8 mouse cellular contexts compared by ENCODE assay signal in the genomic region with DNA sequence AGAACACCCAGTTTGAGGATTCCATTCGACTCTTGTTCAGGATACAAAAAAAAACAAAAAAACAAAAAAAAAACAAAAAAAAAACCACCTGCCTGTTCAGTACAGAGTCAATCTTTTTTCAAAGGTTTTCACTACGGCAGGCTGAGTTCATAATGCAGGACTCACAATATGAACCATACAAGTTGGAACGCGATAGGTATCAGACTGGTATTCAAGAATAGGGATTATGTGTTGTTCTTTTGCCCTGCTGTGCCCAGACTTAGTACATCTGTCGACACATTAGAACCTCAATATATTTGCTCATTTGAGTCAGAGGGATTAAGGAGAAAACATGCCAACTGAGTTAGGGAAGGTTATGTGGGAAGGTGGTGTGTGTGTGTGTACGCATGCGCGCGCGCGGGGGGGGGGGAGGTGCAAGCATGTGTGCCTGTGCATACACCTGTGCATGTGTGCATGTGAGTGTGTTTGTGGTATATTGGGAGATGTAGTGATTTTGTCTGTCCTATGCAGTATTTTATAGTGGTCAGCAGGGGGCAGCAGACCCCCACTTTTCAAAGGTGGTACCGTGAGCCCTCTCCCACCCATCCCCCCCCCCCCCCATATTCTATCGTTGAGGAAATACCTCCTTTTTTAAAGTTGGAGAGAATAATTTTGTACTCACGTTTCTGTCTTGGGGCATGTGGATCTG. TPM values are rescaled to one million over a fixed set of nuclear protein-coding genes. Genes with fewer than 3 reads are reported as not detected.
A peak's percentile ranks its signal among the peaks of the same experiment; 100 is the strongest.
DNase-seq lines count a peak whose midpoint lies in the region; ATAC-seq and TF ChIP-seq lines count a peak whose summit lies in the region.
"Had no signal": no experiment of that assay in that cellular context is flagged by ENCODE, and none has a peak within 500 bp of the region (broad histone marks: within the 10 kb centered on the region; RNA-seq: fewer than 3 reads in every experiment).

No protein-coding gene starts in this region.

- H3K4me3 ChIP-seq in kidney, postnatal 0 days (replicated peaks; ENCODE audit: low read depth, low read length), result no peak overlapping the region
- H3K4me3 ChIP-seq in E14TG2a.4 (replicated peaks; ENCODE audit: low read length), result no peak overlapping the region
- no peak overlapping the region for H3K4me3 ChIP-seq in bone marrow, adult 2 months (replicated peaks; ENCODE audit: control insufficient read depth, low read depth, low read length)
- no peak overlapping the region for H3K4me3 ChIP-seq in midbrain, embryonic 12.5 days

- no peak for TF ChIP-seq POLR2A in bone marrow, adult 2 months (IDR thresholded peaks at IDR 0.05; ENCODE audit: borderline replicate concordance, control insufficient read depth, low read depth, low read length)

- peak; percentile 33 for DNase-seq in kidney, postnatal 0 days (ENCODE audit: low spot score)
- no peak for DNase-seq in kidney, postnatal 14 days
- no peak for DNase-seq in frontal cortex, postnatal 14 days (ENCODE audit: low spot score in 2 of 2)
- DNase-seq: kidney, adult 9 months had no signal

- no peaks in the 10 kb centered on the region for H3K27me3 ChIP-seq in kidney, postnatal 0 days (ENCODE audit: insufficient read depth, low read length)
- H3K27me3 ChIP-seq in E14TG2a.4 (ENCODE audit: insufficient read depth, low read length), result no peaks in the 10 kb centered on the region
- no peaks in the 10 kb centered on the region for H3K27me3 ChIP-seq in midbrain, embryonic 12.5 days

- TF ChIP-seq CTCF in kidney, postnatal 0 days (IDR thresholded peaks at IDR 0.05; ENCODE audit: low read depth), result peak; percentile 62
- peak; percentile 14; the same call in 1 of the 2 replicates for TF ChIP-seq CTCF in E14TG2a.4 (conservative IDR thresholded peaks at IDR 0.05; ENCODE audit: low read length)
- TF ChIP-seq CTCF in bone marrow, adult 2 months (IDR thresholded peaks at IDR 0.05; ENCODE audit: control insufficient read depth, insufficient read depth, low read length), result peak; percentile 17; the same call in 1 of the 2 replicates

- no peaks in the 10 kb centered on the region for H3K36me3 ChIP-seq in kidney, postnatal 0 days (ENCODE audit: insufficient read depth, low read length)
- H3K36me3 ChIP-seq in E14TG2a.4 (ENCODE audit: insufficient read depth, low read length), result no peaks in the 10 kb centered on the region
- H3K36me3 ChIP-seq in midbrain, embryonic 12.5 days, result peaks cover 12% of the 10 kb centered on the region

- ATAC-seq in kidney, postnatal 0 days (replicated peaks; ENCODE audit: low FRiP score, low read depth), result no peak
- peak; percentile 62; the same call in 1 of the 2 replicates for ATAC-seq in midbrain, embryonic 12.5 days (ENCODE audit: low FRiP score, low read depth)
- ATAC-seq in monocyte, adult 5-6 weeks (replicated peaks; ENCODE audit: insufficient number of reproducible peaks, low FRiP score, low TSS enrichment, poor library complexity, severe bottlenecking), result no peak

- no peak overlapping the region for H3K9ac ChIP-seq in kidney, postnatal 0 days (ENCODE audit: low read depth, low read length)
- H3K9ac ChIP-seq in midbrain, embryonic 12.5 days (replicated peaks), result no peak overlapping the region

- H3K4me1 ChIP-seq in kidney, postnatal 0 days (replicated peaks; ENCODE audit: insufficient read depth, low read length), result no peaks in the 10 kb centered on the region
- H3K4me1 ChIP-seq in E14TG2a.4 (replicated peaks; ENCODE audit: low read depth, low read length), result no peaks in the 10 kb centered on the region
- no peaks in the 10 kb centered on the region for H3K4me1 ChIP-seq in bone marrow, adult 2 months (ENCODE audit: control insufficient read depth, insufficient read depth, low read length)
- H3K4me1 ChIP-seq in midbrain, embryonic 12.5 days, result peaks cover 7% of the 10 kb centered on the region; the same call in 1 of the 2 replicates

- H3K4me2 ChIP-seq in kidney, postnatal 0 days (ENCODE audit: low read length), result no peak overlapping the region
- H3K4me2 ChIP-seq in midbrain, embryonic 12.5 days (replicated peaks), result no peak overlapping the region

- WGBS in kidney, postnatal 0 days, result 72% methylated on average over 14 of the region's 14 CpGs
- 69% methylated on average over 14 of the region's 14 CpGs for WGBS in bone marrow, adult 2 months
- 71% methylated on average over 14 of the region's 14 CpGs for WGBS in midbrain, embryonic 12.5 days

- H3K27ac ChIP-seq in kidney, postnatal 0 days, result no peak overlapping the region
- H3K27ac ChIP-seq in bone marrow, adult 2 months (ENCODE audit: control insufficient read depth, insufficient read depth, low read depth, low read length, poor library complexity), result no peak overlapping the region
- no peak overlapping the region for H3K27ac ChIP-seq in midbrain, embryonic 12.5 days (replicated peaks)

- no peaks in the 10 kb centered on the region for H3K9me3 ChIP-seq in kidney, postnatal 0 days (replicated peaks; ENCODE audit: low read length)
- H3K9me3 ChIP-seq in E14TG2a.4 (ENCODE audit: low read length), result no peaks in the 10 kb centered on the region
- no peaks in the 10 kb centered on the region for H3K9me3 ChIP-seq in midbrain, embryonic 12.5 days

RNA-seq across cellular contexts. Expression of gene Zfp326, which starts 49.3 kb away (rescaled TPM):
- polyA plus RNA-seq in kidney, postnatal 0 days (2015; fragmentation: Nextera tagmentation; extraction: Ambion mirVana), result 28.9 and 32.3 TPM in 2 replicates
- polyA plus RNA-seq in bone marrow, adult 2 months (2011; ENCODE audit: insufficient read depth, insufficient read length, low replicate concordance, missing spikeins), result 16.8 and 21.6 TPM in 2 replicates
- 66.3 and 73.6 TPM in 2 replicates for polyA plus RNA-seq in midbrain, embryonic 12.5 days (2016; fragmentation: Nextera tagmentation; extraction: Ambion mirVana)
- total RNA-seq in monocyte, adult 5-6 weeks (2017), result 48.8 to 72.3 TPM (median 59.4 TPM) in 3 replicates
